Mouse (Mus musculus) cerebellum, postnatal 14 days (tissue): ENCODE measurements at regions not wholly inside any gene's neighbourhood (a gene's known extent, or its start where the extent isn't known, plus 50 kb on each side); places are given as distances from the start of the nearest gene placed in this dataset.

Source experiments
- DNase-seq, 2 experiments: peaks; one replicate each; pipeline ENCODE4 v3.0.0; 2021; ENCODE audit warnings: mixed read lengths in 2 of 2

- DNase-seq: no peak
Measured at GRCm38 (mm10) chr12:54577235-54577634, 79.1 kb downstream of the Sptssa start.

- DNase-seq: no peak
Measured at GRCm38 (mm10) chr12:54576821-54577220, 79.6 kb downstream of the Sptssa start.

GRCm38 (mm10) chr12:54572866-54573265 is 83.5 kb downstream of the Sptssa start:
- no peak for DNase-seq

GRCm38 (mm10) chr12:54568078-54568931 is 88.1 kb downstream of the Sptssa start:
- no peak for DNase-seq

GRCm38 (mm10) chr12:54567426-54567790 is 89.0 kb downstream of the Sptssa start:
- no peak for DNase-seq

GRCm38 (mm10) chr12:54566532-54567425 is 89.6 kb downstream of the Sptssa start:
- DNase-seq: no peak

GRCm38 (mm10) chr12:54561981-54562380 is 94.4 kb downstream of the Sptssa start:
- no peak for DNase-seq

GRCm38 (mm10) chr12:54558106-54558505 is 98.3 kb downstream of the Sptssa start:
- peak; percentile 51 to 65 for DNase-seq

GRCm38 (mm10) chr12:54549659-54550058 is 106.7 kb downstream of the Sptssa start:
- DNase-seq: no peak

- peak; percentile 72 to 80 for DNase-seq
Measured at GRCm38 (mm10) chr12:54545821-54546608, 110.4 kb downstream of the Sptssa start.

- DNase-seq: no peak
Measured at GRCm38 (mm10) chr12:54538320-54538705, 118.1 kb downstream of the Sptssa start.

GRCm38 (mm10) chr12:54537690-54538319 is 118.6 kb downstream of the Sptssa start:
- DNase-seq: no peak

- no peak for DNase-seq
Measured at GRCm38 (mm10) chr12:54537022-54537421, 119.4 kb downstream of the Sptssa start.

GRCm38 (mm10) chr12:54535556-54536516 is 120.5 kb downstream of the Sptssa start:
- no peak for DNase-seq

GRCm38 (mm10) chr12:54534910-54535309 is 121.5 kb downstream of the Sptssa start:
- DNase-seq: no peak

GRCm38 (mm10) chr12:54533134-54533533 is 123.2 kb downstream of the Sptssa start:
- no peak for DNase-seq

- no peak for DNase-seq
Measured at GRCm38 (mm10) chr12:54532062-54532461, 124.3 kb downstream of the Sptssa start.

GRCm38 (mm10) chr12:54528046-54528445 is 128.3 kb downstream of the Sptssa start:
- DNase-seq: peak in 1 of 2 experiments; percentile 27

- no peak for DNase-seq
Measured at GRCm38 (mm10) chr12:54527577-54527976, 128.8 kb downstream of the Sptssa start.

GRCm38 (mm10) chr12:54520406-54520805 is 136.0 kb downstream of the Sptssa start:
- no peak for DNase-seq

GRCm38 (mm10) chr12:54519370-54519769 is 137.0 kb downstream of the Sptssa start:
- no peak for DNase-seq
